Mouse (Mus musculus) A20 (cell line): Measurements from ENCODE around the gene Chd8.
A peak's percentile ranks its signal among the peaks of the same experiment; 100 is the strongest.
"Not testable (repeated sequence)": the region's sequence is repeated elsewhere in the genome, so short reads cannot be mapped to it uniquely, and the experiment has no call there.

Experiments
- DNase-seq: peaks from one replicate; pipeline ENCODE4 v3.0.0-alpha.2; 2011; ENCODE audit warnings: low read depth, low spot score

Chd8 gene

GRCm38 (mm10) chr14:52257484-52258213 lies at the start of gene Chd8:
Gene Chd8 (minus strand): TSS chr14:52257780.
- peak; percentile 98 for DNase-seq

- peak; percentile 12 for DNase-seq
Observed at GRCm38 (mm10) chr14:52306100-52306499, 48.5 kb upstream of the Chd8 start.

- peak; percentile 97 for DNase-seq
Observed at GRCm38 (mm10) chr14:52304644-52305271, 47.2 kb upstream of the Chd8 start, which contains the start of gene Mettl3. Gene Mettl3 (minus strand): TSS chr14:52305128.

GRCm38 (mm10) chr14:52303517-52303916 lies 45.9 kb upstream of the Chd8 start:
- DNase-seq = not testable (repeated sequence)

DNA sequence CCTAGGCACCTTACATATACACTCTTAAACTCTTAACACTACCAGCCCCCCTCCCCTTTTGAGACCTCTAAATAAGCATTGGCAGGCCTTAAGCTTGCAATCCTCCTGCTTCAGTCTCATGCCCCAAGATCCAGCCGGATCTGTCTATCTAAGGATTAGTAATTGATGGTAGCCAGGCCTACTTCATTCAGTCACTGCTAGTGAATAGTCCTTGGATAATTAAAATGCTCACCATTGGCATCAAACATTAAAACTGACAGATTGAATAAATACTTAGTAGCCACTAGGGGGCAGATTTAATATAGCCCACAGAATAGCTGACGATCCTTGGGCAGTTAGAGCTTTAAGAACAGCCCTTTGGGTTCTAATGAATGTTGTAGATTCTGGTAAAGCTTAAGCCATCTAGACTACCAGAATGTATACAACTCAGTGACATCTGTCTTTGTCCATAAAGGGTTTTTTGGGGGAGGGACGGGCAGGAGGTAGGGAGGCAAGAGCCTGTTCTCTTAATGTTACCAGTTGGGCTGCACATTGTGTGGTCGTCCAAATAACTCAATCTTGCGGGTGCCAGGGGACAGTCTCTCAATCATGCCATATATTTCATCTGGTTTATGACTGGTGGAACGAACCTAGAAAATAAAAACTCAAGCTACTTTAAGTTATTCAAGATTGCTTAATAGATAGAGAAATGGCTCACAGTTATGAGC lies 38.1 kb upstream of the Chd8 start:
- peak; percentile 44 for DNase-seq

GRCm38 (mm10) chr14:52284191-52284590 lies 26.6 kb upstream of the Chd8 start:
- DNase-seq = no peak

DNA sequence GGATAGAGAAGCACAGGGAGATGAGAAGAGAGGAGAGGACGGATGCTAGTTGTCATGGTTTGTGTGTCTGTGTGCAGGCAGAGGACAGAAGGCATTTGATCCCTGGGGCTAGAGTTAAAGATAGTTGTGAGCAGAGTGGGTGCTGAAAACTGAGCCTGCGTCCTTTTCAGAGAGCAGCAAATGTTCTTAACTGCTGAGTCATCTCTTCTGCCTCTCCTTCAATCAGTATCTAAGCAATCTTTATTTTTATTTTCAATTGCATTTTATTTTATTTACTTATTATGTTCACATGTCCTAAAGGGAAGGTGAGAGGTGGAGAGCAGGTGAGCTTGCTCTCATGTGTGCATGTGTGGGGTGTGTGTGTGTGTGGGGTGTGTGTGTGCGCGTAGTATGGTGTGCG lies 26.0 kb upstream of the Chd8 start:
- DNase-seq = no peak

DNA sequence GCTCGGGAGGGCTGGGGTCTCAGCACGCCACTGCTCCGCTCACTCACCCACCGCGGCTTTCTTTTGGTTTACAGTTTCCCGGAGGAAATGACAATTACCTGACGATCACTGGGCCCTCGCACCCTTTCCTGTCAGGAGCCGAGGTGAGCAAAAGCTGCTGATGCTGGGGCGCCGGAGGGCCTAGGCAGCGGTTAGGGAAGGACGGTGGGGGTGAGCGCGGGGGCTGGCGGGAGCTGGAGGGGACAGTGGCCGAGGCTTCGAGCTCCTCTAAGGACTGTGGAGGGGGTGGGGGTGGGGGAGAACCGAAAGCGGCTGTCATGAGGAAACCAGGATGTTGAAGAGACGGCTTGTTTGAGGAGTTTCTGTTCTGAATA lies 22.2 kb upstream of the Chd8 start:
- DNase-seq = no peak

- peak; percentile 100 for DNase-seq
Observed at GRCm38 (mm10) chr14:52278932-52279746, 21.6 kb upstream of the Chd8 start, which contains the start of the genes Tox4 and Rab2b. Gene Tox4 (plus strand): TSS chr14:52279146. Gene Rab2b (minus strand): TSS chr14:52279545.

DNA sequence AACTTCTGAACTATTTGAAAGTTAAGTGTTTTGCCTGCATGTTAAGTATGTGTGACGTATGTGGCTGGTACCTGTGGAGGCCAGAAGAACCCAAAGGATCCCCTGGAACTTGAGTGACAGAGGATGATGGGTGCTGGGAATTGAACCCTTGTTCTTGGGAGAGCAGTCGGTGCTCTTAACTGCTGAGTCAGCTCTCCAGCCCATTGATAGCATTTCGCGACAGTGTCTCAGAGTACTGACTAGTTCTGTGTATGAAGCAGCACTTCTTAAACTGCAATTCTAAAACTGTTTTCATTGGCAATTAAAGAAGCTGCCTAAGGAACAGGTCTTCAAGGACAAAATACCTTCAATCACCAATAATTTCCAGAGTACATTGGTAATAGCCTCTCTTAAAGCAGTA lies 19.6 kb upstream of the Chd8 start:
- DNase-seq = no peak

DNA sequence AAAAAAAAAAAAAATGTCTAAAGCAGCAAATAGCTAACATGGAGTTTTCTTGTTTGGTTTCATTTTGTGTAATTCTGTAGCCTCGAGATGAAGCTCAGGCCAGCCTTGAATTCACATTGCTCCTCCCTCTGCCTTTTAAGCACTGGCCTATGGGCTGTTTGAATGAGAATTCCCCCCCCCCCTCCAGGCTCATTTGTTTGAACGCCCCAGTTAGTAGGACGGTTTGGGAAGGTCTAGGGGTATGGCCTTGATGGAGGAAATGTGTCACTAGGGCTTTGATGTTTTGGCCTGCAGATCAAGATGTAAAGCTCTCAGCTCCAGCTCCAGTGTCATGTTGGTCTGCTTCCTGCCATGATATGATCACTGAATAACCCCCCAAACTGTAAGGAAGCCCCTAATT lies 15.2 kb upstream of the Chd8 start:
- no peak for DNase-seq

GRCm38 (mm10) chr14:52256311-52257175 lies 1.0 kb downstream of the Chd8 start:
- DNase-seq = peak; percentile 73

DNA sequence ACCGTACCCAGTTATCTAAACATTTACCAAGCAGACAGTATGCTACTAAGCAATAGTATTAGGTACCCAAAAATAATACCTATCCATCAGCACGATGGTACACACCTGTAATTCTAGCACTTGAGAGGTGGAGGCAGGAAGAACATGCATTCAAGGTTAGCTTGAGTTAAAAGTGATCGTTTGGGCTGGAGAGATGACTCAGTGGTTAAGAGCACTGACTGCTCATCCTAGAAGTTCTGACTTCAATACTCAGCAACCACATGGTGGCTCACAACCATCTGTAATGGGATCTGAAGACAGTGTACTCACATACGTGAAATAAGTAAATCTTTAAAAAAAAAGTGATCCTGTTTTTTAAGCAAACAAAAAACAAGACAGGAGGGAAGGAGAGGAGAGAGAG lies 11.5 kb downstream of the Chd8 start:
- DNase-seq = no peak

DNA sequence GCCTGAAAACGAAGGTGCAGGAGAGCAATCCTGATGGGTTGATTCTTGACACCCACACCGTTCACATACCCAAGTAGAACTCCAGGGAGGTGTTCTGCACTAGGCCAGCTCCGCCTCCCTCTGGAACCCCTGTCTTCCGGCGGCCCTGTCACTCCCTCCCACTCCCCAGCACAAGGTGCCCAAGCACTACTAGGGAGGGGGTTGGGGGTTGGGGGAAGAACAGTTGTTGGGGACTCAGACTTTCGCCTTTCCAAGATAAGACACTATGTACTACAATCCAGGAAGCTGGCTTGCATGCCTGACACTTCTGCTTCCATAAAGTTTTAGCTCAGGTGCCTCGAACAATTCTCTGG lies 12.9 kb downstream of the Chd8 start:
- no peak for DNase-seq

- DNase-seq = peak; percentile 99
Observed at GRCm38 (mm10) chr14:52244041-52244689, 13.4 kb downstream of the Chd8 start.

- DNase-seq = no peak
Observed at GRCm38 (mm10) chr14:52236216-52236615, 21.4 kb downstream of the Chd8 start.

- no peak for DNase-seq
Observed at GRCm38 (mm10) chr14:52235165-52235564, 22.4 kb downstream of the Chd8 start.

DNA sequence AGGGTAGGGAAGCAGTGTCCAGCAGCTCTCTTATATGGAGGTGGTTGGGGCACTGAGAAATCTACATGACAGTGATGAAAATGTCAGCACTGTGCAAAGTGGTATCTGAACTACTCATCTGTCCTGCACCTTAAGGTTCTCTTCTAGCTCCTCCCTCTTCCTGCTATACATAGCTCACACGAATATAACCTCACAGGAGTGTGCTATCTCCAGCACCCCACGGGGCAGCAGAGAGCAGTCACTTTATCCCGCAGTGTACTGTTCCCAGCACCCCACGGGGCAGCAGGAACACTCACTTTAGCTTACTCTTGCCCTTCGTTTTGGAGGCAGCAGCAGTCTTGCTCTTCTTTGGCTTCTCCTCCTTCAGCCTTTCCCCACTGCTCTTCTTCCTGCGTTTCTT lies 25.3 kb downstream of the Chd8 start:
- no peak for DNase-seq

DNA sequence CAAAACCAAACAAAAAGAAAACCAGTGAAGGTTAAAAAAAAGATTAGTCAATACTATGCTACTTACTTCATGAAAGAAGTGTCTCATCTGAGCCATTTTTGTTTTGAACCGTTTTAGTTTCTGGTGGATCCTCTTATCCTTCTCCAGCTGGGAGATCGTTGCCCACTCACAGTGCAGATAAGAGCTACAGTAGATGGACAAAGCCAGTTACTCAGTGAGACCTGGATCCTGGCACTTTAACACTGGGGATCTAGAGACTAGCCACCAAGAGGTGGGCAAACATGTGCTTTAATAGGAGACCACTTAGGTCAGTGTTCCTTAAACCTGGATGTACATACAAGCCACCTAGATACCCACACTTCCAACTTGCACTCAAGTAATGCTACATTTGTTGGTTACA lies 31.6 kb downstream of the Chd8 start:
- DNase-seq = no peak

GRCm38 (mm10) chr14:52217261-52217660 lies 40.3 kb downstream of the Chd8 start:
- no peak for DNase-seq
